8 mouse cellular contexts compared by ENCODE assay signal in genomic region chr13:38290287-38290941, GRCm38 (mm10). TPM values are rescaled to one million over a fixed set of nuclear protein-coding genes. Genes with fewer than 3 reads are reported as not detected.
DNase-seq lines count a peak whose midpoint lies in the region; ATAC-seq lines count a peak whose summit lies in the region.

No protein-coding gene starts in this region.

- 0 out of 2 replicates have a peak overlapping the region, but pooled peaks have one; percentile 34 for H3K9ac ChIP-seq in hindbrain, embryonic 11.5 days (ENCODE audit: low read depth, low read length)
- H3K9ac ChIP-seq in stomach, embryonic 15.5 days = no peak overlapping the region

- peak; percentile 6 for DNase-seq in ovary, postnatal 10 days (ENCODE audit: low spot score)
- no peak for DNase-seq in ovary, adult 18-20 months (ENCODE audit: low spot score)
- peak; percentile 37 for DNase-seq in gastrocnemius, adult 18-20 months (ENCODE audit: low spot score)
- peak; percentile 43 for DNase-seq in hindbrain, embryonic 11.5 days (ENCODE audit: low spot score)
- peak; percentile 75 for DNase-seq in lung, postnatal 10 days
- DNase-seq in frontal cortex, postnatal 25 days (ENCODE audit: low spot score in 2 of 2) = no peak
- DNase-seq in spleen, adult 18-20 months = no peak

- no peaks in the 10 kb centered on the region for H3K9me3 ChIP-seq in hindbrain, embryonic 11.5 days (ENCODE audit: control insufficient read depth, low read length)
- H3K9me3 ChIP-seq in stomach, embryonic 15.5 days = no peaks in the 10 kb centered on the region

- no peak overlapping the region for H3K4me3 ChIP-seq in hindbrain, embryonic 11.5 days (ENCODE audit: low read depth, low read length)
- no peak overlapping the region for H3K4me3 ChIP-seq in stomach, embryonic 15.5 days (replicated peaks)

- no peak overlapping the region for H3K27ac ChIP-seq in hindbrain, embryonic 11.5 days (ENCODE audit: low read depth, low read length)
- H3K27ac ChIP-seq in stomach, embryonic 15.5 days = peak overlapping the region; percentile 57; the same call in 1 of the 2 replicates

- H3K27me3 ChIP-seq in hindbrain, embryonic 11.5 days (ENCODE audit: control insufficient read depth, insufficient read depth, low read length) = no peaks in the 10 kb centered on the region
- H3K27me3 ChIP-seq in stomach, embryonic 15.5 days (replicated peaks) = no peaks in the 10 kb centered on the region

- H3K4me1 ChIP-seq in hindbrain, embryonic 11.5 days (replicated peaks; ENCODE audit: control insufficient read depth, insufficient read depth, low read length) = peaks cover 3% of the 10 kb centered on the region; the same call in 1 of the 2 replicates
- H3K4me1 ChIP-seq in stomach, embryonic 15.5 days = peaks cover 10% of the 10 kb centered on the region

- 24% methylated on average over 20 of the region's 21 CpGs for WGBS in hindbrain, embryonic 11.5 days
- 32% methylated on average over 21 of the region's 21 CpGs for WGBS in stomach, embryonic 15.5 days

- ATAC-seq in hindbrain, embryonic 11.5 days (ENCODE audit: low FRiP score) = peak; percentile 49; the same call in 1 of the 2 replicates
- no peak; the same call in 1 of the 2 replicates for ATAC-seq in stomach, embryonic 15.5 days (ENCODE audit: insufficient read depth, low FRiP score, low read depth)

- no peaks in the 10 kb centered on the region for H3K36me3 ChIP-seq in hindbrain, embryonic 11.5 days (ENCODE audit: control insufficient read depth, insufficient read depth, low read length)
- no peaks in the 10 kb centered on the region for H3K36me3 ChIP-seq in stomach, embryonic 15.5 days

- H3K4me2 ChIP-seq in hindbrain, embryonic 11.5 days (replicated peaks; ENCODE audit: low read depth, low read length) = peak overlapping the region; percentile 25
- peak overlapping the region; percentile 36 for H3K4me2 ChIP-seq in stomach, embryonic 15.5 days

RNA-seq across cellular contexts. Expression of gene Bmp6, which starts 54.5 kb away (rescaled TPM):
- 10 to 100 TPM in 1 of 2 experiments, 1 to 10 TPM in 1; 8.6 to 10.5 TPM for total RNA-seq in gastrocnemius, adult 18-20 months (2021)
- 2.6 and 3.2 TPM in 2 replicates for polyA plus RNA-seq in hindbrain, embryonic 11.5 days (2014; fragmentation: Nextera tagmentation; extraction: Ambion mirVana)
- polyA plus RNA-seq in stomach, embryonic 15.5 days (2015; fragmentation: Nextera tagmentation; extraction: Ambion mirVana) = 1.9 and 2.1 TPM in 2 replicates

Comparison
In these comparisons a context has a peak if more than half of its experiments do, and no peak if none do; other contexts are left out.
1. DNase-seq: peak in ovary, postnatal 10 days (single experiment), gastrocnemius, adult 18-20 months (single experiment), hindbrain, embryonic 11.5 days (single experiment) and lung, postnatal 10 days (single experiment); none in ovary, adult 18-20 months (single experiment), frontal cortex, postnatal 25 days (0 of 2) and spleen, adult 18-20 months (0 of 2).